Mouse (Mus musculus) inflammation-experienced regulatory T-cells, adult 6 months (primary cell): ENCODE measurements around the gene Manba. TPM values are rescaled to one million over a fixed set of nuclear protein-coding genes. Genes with fewer than 3 reads are reported as not detected.
A peak's percentile ranks its signal among the peaks of the same experiment; 100 is the strongest.

Experiments used
- ATAC-seq: one replicate; pipeline ENCODE4 v1.8.0; 2017
- polyA plus RNA-seq, 3 experiments: library from polyadenylated mRNA; unstranded; fragments of 100-300 nt; shearing (Covaris generic); gene quantifications; one replicate each; pipeline ENCODE4 v1.2.1; 2017

The Manba gene
- polyA plus RNA-seq, 3 experiments from 2014 or later, result 18.0 to 26.9 (median 26.4) TPM

DNA sequence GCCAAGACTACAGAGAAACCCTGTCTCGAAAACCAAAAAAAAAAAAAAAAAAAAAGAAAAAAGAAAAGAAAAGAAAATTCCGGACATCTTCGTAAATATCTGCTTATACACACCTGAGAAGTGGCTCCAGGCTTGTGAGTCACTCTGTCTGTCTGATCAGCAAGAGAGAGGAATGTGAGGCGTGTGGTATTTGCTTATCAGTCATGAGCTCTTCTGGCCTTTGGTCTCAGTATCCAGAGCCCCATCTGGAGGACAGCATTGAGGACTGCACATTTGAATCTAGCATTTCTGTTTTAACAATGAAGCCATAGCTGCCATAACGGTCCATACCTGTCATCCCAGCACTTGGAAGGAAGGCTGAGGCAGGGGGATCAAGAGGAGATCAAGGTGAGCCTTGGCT is 48.7 kb downstream of the Manba start:
- no peak for ATAC-seq

DNA sequence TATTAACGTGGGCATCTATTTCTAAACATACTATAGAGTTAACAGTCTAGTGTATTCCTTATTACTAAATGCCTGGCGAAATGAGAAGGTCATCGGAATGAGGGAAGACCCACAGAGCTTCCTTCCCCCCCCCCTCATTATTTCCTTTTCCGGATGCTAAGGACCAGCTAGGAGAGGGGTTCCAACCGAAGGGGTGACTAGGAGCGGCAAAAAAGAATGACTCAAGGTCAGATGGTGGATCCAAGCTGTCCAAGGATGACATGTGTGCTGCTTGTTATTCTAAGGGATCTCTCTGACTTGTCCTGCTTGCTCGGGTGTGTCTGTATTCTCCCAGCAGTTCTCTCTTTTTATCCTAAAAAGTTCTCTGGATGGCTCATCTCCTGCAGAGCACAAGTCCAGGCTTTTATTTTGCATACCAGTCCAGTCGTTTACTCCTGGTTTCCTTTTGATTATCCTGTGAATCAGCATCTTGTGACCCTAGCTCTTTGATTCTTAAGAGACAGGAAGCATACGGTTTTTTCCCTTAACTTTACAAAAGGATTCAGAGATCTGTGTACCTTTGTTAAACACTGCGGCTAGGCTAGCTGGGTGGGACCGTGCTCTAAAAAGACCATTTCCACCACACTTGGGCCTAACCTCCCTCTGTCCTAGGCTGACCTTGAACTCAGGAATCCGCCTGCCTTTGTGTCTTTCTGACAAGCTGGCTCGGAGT is 61.0 kb downstream of the Manba start:
- ATAC-seq, result no peak

DNA sequence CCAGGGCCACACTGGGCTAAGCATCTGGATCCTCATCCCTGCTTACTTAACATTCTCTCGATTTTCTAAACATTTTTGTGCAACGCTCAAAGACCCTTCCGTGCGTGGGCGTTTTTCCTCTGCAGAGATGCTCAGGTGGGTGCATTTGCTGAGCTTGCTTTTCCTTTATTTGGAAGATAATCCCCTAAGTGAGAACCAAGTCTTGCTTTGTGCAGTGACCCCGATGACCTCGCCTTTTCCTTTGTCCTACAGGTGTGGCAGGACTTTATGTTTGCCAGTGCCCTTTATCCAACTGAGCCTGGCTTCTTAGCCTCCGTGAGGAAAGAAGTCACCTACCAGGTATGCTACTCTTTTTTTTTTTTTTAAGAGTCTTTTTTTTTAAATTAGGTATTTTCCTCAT is 61.9 kb downstream of the Manba start:
- no peak for ATAC-seq

DNA sequence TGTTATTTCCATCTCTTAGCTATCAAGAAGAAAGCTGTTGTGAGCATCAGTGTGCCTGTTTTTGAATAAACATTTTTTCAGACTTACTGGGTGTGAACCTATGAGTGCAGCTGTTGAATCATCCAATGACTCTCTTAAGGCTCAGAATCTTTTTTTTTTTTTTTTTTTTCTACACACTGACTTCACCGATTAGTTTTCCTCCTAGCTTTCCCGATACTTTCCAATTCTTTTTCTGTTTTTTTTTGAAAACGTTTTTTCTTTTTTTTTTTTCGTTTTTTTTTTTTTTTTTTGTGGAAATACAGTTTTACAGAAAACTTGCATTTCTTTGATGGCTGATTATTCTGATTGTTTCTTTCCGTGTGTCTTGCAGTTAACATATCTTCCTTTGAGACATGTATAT is 67.5 kb downstream of the Manba start:
- ATAC-seq, result no peak

DNA sequence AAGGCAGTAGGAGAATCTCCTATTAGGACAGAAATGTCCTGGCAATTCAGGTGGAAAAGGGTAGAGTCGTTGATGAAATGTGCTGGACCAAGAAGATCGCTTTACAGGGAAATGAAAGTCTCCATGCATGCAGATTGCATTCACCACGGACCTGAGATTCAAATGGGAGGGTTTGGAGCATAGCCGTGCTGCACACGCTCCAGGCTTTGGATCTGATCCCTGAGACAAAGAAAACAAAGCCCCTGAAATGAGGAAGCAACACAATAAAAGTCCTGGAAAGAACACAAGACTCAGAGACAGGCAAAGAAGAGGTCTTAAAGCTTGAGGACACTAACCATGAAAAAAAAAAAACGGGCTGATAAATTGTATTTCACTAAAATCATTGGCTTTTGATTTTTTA is 69.8 kb downstream of the Manba start:
- ATAC-seq, result no peak

DNA sequence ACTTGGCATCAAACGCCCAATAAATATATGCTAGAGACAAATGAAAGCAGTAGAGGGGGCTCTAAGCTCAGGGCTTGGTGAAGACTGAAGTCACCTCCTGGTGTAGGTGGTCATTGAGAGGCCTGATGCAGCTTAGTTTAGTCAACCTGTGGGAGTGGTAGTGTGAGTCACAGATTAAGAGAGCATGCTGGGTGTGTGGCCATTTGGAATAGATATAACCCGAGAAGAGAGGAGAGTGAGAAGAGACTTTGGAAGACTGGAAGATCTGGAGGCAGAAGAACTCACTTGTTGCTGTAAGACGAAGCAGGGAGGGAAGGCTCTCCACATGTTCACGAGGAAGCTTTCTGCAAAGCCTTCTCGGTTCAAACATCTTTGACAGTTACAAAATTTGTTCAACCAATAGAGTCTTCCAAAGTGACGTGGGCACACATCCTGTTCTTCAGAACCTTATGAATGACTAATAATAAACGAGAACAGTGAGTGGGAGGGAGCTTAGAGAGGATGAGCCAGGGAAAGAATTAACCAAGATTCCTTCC is 70.7 kb downstream of the Manba start:
- peak; percentile 85 for ATAC-seq

DNA sequence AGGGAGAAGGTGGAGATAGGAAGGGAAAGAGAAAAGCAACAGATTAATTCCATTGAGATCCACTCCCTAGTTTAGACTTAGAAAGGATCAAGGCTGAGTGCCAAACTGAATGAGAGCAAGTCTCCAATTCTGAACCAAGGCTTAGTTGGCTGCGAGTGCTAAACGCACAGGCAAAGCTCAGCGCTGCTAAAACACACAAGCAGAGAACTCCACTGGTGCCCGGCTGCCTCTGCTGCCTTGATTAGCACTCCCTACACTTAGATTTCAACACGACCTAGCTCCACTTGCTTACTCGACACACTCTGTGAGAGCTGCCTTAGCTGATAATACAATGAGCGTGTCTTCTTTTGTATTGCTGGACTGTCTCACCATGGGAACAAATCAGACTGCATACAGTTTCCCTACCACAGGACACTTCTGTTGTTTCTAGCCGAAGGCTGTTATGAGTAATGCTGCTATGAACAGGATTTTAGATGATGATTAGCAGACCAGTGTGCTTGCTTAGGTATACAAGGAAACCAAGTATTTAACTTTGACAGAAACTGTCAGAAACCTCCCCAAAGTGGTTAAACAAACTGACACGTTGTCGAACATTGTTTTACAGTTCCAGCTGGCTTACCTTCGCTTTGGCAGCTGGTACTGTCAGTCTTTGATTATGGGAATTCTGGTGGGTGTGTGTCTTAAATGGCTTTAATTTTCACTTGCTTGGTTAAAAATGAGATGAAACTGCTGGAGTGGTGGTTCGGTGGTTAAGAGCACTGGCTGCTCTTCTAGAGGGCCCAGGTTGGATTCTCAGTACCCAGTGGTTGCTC is 71.6 kb downstream of the Manba start:
- no peak for ATAC-seq

DNA sequence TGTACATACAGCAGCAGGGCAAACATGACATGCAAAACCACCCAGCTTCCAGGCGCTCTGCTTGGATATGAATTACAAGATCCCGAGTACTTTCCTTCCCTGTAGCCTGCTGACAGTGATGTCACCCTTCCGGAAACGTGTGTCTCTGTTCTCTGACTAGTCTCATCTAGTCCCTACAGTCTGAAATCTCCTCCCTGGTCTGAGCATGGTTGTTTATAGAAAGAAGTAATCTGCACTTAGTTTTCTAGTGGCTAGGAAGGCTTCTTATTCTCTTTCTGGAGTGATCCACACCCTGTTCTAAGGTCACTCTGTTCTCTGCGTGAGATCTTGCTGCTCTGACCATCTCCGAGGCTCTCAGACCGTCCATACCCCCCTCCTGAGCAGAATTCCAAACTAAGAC is 76.6 kb downstream of the Manba start:
- no peak for ATAC-seq

DNA sequence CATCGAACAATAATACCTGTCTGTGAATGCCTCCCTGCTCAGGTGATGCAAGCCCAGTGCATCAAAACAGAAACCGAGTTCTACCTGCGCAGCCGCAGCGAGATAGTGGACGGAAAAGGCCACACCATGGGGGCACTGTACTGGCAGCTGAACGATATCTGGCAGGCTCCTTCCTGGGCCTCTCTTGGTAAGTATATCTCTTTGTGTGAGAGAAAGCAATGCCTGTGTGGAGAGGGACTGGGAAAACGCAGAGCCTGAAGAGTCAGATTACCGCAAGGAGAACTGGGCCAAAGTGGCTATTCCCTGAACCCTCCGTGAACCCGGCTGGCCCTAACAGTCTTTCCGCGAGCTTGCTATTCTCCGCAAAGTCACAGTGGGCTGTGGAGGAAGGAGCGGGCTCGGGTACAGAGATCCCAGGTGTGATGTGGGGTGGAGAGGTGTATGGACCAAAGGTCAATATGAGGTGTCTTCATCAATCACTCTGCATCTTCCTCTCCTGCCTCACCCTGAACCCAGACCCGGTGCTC is 77.8 kb downstream of the Manba start:
- ATAC-seq, result no peak

DNA sequence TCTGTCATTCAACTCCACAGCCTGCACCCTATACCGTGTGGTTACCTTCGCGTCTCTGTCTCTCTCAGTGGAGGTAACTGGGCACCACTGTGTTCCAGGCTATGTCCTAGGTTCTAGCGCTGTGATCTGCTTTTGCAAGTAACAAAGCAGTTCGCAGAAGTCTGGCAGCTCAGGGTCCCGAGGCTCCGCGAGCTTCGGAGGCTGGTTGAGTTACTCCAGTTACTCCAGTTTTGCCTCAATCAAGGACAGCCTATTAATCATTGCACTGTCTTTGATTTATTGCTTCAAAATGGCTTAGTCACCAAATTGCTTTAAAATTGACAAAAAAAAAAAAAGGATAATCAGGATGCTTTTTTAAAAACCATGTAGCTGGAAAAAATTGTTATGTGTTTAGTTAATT is 79.3 kb downstream of the Manba start:
- no peak for ATAC-seq

DNA sequence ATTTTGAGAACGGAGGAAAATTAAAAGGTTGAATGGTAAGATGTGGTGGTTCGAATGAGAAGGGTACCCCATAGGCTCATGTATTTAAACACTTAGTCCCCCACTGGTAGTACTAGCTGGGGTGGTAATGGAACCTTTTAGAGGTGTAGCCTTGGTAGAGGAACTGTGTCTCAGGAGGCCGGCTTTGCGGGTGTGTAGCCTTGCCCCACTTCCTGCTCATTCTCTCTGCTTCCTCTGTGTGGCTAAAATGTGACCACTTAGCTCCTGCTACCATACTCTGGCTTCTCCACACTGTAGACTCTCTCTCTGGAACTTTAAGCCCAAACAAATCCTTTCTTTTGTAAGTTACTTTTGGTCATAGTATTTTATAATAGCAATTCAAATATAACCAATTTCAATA is 79.9 kb downstream of the Manba start:
- ATAC-seq, result peak; percentile 32

DNA sequence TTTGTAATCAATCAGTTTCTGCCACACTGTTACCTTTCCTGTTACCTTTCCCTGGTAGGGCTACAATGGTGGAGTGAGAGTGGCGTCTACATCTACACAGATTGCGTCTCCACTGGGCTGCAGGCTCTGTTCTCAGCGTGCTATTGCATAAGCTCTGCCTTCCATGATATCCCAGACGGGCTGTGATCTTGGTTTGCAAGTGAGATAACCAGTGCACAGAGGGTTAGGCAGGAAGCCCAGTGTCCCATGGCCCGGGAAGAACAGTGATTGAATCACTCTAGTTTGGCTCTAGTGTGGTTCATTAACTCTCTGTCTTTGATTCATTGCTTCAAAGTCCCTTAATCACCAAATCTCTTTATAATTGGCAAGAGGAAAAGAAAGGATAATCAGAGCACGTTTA is 82.5 kb downstream of the Manba start:
- ATAC-seq, result no peak

DNA sequence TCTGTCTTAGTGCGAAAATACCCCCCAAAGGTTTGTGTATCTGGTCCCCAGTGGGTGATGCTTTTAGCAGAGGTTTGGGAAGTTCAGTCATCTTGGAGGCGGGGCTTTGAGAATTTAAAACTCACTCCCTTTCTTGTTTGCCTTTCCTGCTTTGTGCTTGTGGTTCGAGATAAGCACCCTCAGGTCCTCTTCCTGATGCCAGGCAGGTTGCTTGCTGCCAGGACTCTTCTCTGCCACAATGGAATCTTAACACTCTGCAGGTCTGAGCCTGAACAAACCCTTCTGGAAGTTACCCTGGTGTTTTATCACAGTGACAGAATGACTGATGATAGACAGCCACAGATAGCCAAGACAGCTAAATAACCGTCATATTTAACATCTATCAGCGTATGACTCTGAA is 83.2 kb downstream of the Manba start:
- ATAC-seq, result no peak

DNA sequence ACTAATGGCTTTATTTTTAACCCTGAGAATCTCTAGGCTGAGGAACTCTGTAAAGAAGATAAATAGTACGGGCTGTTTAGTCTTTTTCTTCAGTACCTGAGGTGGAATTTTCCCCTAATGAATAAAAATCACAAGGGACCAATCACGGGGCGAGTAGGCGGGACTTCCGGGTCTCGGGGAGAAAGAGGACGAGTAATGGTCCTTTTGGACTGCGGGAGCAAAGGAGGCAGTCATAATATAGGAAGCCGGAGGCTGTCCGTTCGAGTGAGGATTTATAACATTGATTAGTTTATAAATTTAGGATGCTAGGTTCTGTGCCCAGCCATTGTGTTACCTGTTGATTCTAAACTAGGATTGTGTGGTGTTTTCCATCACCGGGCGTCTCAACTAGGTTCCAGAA is 86.1 kb downstream of the Manba start:
- no peak for ATAC-seq

DNA sequence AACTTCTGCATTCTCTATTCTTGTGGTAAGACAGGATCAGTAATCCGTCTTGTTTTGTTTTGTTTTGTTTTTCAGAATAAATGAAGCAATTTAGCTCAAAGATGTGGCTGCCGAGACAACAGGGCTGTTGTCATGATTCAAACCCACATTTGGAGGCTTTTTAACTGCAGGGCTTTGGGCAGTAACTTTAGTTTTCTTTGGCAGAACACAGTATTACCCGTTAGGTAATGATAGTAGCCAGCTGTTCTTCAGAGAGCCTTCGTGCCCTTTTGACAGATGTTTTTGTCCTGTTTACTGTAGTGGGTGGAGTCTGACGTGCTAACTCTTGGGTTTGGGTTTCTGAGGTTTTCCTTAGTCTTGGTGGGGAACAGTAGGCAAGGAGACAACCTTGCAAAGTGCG is 87.6 kb downstream of the Manba start:
- no peak for ATAC-seq

DNA sequence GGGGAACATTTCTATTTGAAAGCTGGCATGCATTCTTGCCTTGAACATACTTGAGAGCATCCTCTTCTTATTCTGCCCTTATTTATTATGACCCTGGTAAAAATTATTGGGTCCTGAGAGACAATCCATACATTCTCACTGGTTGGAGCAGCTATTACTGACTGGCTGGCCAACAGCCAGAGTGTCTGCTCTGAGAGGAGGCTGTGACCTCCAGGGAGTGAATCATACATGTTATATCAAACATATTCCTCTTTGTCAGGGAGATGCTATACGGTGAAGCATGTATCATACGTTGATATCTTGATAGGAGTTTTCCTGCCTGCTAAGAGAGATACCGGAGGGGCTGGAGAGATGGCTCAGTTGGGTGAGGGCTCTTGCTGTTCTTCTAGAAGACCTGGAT is 89.7 kb downstream of the Manba start:
- no peak for ATAC-seq

DNA sequence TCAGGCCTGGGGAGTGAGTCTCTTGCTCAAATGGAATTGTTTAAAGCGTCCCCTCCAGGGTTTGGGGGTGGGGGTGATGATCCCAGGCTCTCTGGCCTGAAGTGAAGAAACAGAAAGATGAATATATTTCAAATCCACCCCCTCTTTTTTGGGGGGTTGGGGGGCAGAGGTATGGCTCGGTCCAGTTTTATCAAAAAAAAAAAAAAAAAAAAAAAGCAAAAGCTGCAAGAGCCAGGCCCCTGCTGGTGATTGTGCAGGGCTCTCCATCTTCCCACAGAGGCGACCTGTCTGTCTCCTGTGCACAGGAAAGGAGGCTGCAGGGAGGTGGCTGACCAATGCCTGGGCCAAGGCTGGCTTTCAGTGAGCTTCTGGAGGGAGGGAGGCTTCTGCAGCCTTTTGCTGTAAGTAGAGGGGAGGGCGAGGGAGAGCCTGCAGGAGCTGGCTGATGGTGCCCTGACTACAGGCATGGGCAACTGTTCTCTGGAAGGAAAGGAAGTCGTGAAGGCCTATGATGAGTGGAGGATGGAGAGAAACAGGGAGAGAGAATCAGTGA is 93.3 kb downstream of the Manba start:
- ATAC-seq, result peak; percentile 19

DNA sequence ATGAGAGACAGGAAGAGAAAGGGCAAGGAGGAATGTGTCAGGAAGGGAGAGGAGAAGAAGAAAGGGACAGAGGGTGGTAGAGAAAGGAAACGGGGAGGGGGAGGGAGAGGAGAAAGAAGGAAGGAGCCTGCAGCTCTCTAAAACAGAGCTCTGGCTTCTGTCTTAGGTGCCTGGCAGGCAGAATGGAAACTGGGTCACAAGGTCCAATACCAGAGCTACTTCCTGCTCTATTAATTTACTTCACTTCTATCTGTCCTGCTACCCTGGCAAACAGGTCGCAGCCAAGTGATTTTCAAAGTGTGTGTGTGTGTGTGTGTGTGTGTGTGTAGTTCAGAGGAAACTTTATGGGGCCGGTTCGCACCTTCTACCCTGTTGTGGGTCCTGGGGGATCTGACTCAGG is 93.8 kb downstream of the Manba start:
- peak; percentile 79 for ATAC-seq

DNA sequence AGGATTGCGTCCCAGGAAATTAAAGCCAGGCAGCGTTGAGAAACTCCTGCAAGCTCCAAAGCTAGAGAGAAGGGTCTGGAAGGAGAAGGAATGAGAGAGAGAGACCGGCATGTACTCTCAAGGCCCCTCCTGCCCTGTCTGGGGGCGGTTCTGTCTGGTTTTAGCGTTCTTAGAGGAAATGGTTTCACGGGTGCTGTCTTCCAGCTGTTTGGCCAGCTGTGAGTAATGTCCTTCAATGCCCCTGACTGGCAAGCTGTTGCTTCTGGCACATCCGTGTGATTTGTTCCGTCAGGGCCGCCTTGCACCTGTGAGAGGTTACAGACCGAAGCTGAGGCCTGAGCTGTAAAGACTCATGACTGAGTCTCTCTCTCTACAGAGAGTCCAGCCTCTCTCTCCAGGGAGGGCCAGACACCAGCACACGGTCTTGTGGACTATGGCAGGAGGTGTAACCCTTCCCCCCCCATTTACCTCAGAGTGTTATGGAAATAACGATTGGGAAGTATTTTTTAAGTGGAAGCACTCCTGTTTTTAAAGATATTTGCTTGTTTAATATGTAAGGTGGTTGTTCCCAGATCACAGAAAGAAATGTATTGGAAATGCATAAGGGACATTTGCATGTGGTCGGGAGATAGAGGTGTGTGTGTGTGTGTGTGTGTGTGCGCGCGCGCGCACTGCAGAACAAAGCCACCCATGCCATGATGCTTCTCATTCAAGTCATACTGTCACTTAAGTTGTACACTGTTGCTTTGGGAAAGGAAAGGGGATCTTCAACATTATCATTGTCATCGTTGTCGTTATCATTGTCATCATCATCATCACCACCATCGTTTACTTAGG is 95.2 kb downstream of the Manba start:
- ATAC-seq, result no peak

DNA sequence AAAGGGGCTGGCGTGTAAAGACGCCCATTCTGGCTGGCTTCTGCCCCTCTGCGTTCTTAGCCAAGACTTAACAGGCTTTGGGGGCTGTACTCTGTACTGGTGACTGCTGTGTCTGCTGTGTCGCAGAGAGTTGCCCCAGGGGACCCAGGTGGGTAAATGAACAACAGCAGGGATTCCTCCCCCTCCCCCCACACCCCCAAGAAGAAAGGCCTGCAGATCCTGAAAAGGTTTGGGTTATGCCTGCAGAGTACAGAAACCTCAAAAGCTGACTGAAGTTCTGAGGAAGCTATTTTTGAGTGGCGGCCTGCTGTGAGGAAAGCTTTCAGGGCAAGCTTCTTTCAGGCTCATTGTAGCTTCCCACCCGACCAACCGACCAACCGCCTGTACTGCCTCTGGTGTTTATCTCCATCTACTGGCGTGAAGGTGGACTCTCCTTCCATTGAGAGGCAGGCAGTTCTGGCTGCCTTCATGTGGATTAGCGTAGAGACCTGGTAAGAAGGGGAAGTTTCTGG is 96.3 kb downstream of the Manba start:
- ATAC-seq, result no peak

DNA sequence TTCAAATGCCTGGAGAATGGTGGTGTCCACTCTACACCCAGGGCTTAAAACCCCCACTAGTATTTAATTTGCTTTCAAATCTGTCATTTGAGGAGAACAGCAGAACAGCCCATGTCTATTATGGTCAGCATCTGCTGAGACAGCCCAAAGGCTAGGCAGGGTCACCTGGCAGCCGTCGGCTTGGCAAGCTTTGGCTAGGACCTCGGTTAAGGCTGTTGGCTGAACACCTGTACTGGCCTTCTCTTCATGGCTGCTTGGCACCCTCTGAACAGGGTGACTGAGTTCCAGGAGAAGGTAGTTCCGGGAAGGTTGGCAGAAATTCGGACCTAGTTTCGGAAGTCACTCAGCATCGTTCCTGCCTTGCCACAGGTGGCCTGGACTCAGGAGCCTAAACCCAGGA is 96.8 kb downstream of the Manba start:
- no peak for ATAC-seq

DNA sequence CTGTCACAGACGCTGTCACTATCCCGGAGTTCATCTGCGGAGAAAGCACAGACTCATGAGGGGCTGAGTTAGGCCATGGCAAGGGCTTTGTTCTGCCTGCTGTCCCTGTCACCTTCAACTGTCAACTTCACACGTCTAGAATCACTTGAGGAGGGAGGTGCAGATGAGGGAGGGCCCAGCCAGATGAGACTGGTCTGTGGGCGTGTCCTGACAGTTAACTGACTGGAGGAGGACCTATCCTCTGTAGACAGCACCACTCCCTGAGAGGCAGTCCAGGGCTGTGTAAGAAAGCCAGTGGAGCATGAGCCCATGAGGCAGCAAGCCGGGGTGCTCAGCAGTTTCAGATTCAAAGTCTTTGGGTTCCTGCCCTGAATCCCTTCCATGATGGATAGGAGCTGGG is 100.1 kb downstream of the Manba start:
- ATAC-seq, result no peak
